Mouse (Mus musculus): Measurements from ENCODE around the gene Slc45a2. TPM values are rescaled to one million over a fixed set of nuclear protein-coding genes. Genes with fewer than 3 reads are reported as not detected.

Slc45a2 gene
- polyA plus RNA-seq, 1 experiment from 2014 or later = not detected

- WGBS = 16% methylated on average over 5 of the region's 5 CpGs
- ATAC-seq (ENCODE audit: low FRiP score, low TSS enrichment) = no peak
- peak overlapping the region; percentile 45 for H3K4me3 ChIP-seq (ENCODE audit: low read length)
- H3K27ac ChIP-seq (ENCODE audit: low read depth, low read length) = peak overlapping the region; percentile 93
- no peaks in the 10 kb centered on the region for H3K36me3 ChIP-seq (ENCODE audit: control insufficient read depth, insufficient read depth, low read length)
- peak overlapping the region; percentile 68; the same call in 1 of the 2 replicates for H3K9ac ChIP-seq (ENCODE audit: low read depth, low read length)
- H3K4me2 ChIP-seq (replicated peaks; ENCODE audit: low read depth, low read length) = peak overlapping the region; percentile 65
- no peaks in the 10 kb centered on the region for H3K27me3 ChIP-seq (ENCODE audit: control insufficient read depth, insufficient read depth, low read length)
- H3K4me1 ChIP-seq (ENCODE audit: control insufficient read depth, insufficient read depth, low read length) = peaks cover 14% of the 10 kb centered on the region; the same call in 1 of the 2 replicates
- no peaks in the 10 kb centered on the region for H3K9me3 ChIP-seq (ENCODE audit: control insufficient read depth, low read length)
These were observed 65.8 kb downstream of the Slc45a2 start for GRCm38 (mm10) chr15:11066299-11066698.

- Histone ChIP-seq H3K9me3 (ENCODE audit: control insufficient read depth, low read length) (no peaks in the 10 kb centered on the region), H3K27me3 (ENCODE audit: control insufficient read depth, insufficient read depth, low read length) (no peaks in the 10 kb centered on the region), H3K4me3 (ENCODE audit: low read length) (no peak overlapping the region), H3K27ac (ENCODE audit: low read depth, low read length) (no peak overlapping the region), H3K4me2 (replicated peaks; ENCODE audit: low read depth, low read length) (no peak overlapping the region), H3K36me3 (ENCODE audit: control insufficient read depth, insufficient read depth, low read length) (no peaks in the 10 kb centered on the region; the same call in 1 of the 2 replicates), H3K4me1 (ENCODE audit: control insufficient read depth, insufficient read depth, low read length) (peaks cover 14% of the 10 kb centered on the region; the same call in 1 of the 2 replicates), H3K9ac (ENCODE audit: low read depth, low read length) (no peak overlapping the region)
- ATAC-seq (ENCODE audit: low FRiP score, low TSS enrichment) = no peak
- WGBS = 54% methylated on average over 7 of the region's 7 CpGs
These were observed 67.4 kb downstream of the Slc45a2 start for GRCm38 (mm10) chr15:11067891-11068290.

DNA sequence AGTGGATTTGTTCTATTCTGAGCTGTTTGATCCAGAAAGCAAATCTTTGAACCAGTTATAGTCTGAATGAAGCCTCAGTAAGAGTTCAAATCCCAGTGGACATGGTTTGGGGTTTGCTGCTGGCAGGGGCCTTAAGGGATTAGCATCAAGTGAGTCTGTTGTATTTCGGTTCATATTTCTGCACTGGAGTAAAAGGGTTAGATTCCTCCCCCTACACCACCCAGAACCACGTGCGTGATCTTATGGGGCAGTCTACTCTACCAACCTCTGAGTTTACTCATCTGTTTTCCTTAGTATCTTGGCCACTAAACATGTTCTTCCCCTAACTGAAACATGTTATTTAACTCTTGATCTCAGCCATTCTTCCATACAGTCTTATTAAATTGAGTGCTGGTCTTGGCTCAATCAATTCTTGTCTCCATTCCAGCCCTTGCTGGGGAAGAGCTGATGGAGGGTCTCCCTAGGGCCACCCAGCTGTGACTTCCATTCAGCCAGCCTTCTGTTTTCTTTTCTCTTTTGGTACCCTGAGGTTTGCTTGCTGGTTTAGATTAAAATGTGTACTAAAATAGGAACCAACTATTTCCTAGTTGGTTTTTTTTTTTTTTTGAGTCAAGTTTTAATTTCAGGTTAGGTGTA is 75.3 kb downstream of the Slc45a2 start:
- WGBS = 86% methylated on average over 3 of the region's 3 CpGs
- Histone ChIP-seq H3K9ac (ENCODE audit: low read depth, low read length) (no peak overlapping the region), H3K4me1 (ENCODE audit: control insufficient read depth, insufficient read depth, low read length) (no peaks in the 10 kb centered on the region), H3K27me3 (ENCODE audit: control insufficient read depth, insufficient read depth, low read length) (no peaks in the 10 kb centered on the region), H3K27ac (ENCODE audit: low read depth, low read length) (no peak overlapping the region), H3K36me3 (ENCODE audit: control insufficient read depth, insufficient read depth, low read length) (no peaks in the 10 kb centered on the region; the same call in 1 of the 2 replicates), H3K4me3 (ENCODE audit: low read length) (no peak overlapping the region), H3K9me3 (ENCODE audit: control insufficient read depth, low read length) (no peaks in the 10 kb centered on the region), H3K4me2 (replicated peaks; ENCODE audit: low read depth, low read length) (no peak overlapping the region)
- ATAC-seq (ENCODE audit: low FRiP score, low TSS enrichment) = no peak

Other genes with a start within 250 kb of the Slc45a2 start
- gene C1qtnf3, start 48.4 kb upstream of the Slc45a2 start, polyA plus RNA-seq (2014; fragmentation: Nextera tagmentation; extraction: Ambion mirVana) = 6.0 and 8.1 TPM in 2 replicates
- gene Amacr, start 19.0 kb upstream of the Slc45a2 start, polyA plus RNA-seq (2014; fragmentation: Nextera tagmentation; extraction: Ambion mirVana) = 22.1 and 26.0 TPM in 2 replicates
- 0.24 and 0.65 TPM in 2 replicates for gene Rxfp3, start 37.3 kb downstream of the Slc45a2 start, polyA plus RNA-seq (2014; fragmentation: Nextera tagmentation; extraction: Ambion mirVana)
- 5.0 and 5.1 TPM in 2 replicates for gene Adamts12, start 64.1 kb downstream of the Slc45a2 start, polyA plus RNA-seq (2014; fragmentation: Nextera tagmentation; extraction: Ambion mirVana)